Mouse (Mus musculus): ENCODE measurements around the gene Gm28035.

- no peak for TF ChIP-seq POLR2A (IDR thresholded peaks at IDR 0.05; ENCODE audit: insufficient read length, low read depth)
- TF ChIP-seq TCF12 (IDR thresholded peaks at IDR 0.05; ENCODE audit: insufficient read depth, poor library complexity, severe bottlenecking): no peak
- no peak for TF ChIP-seq E2F4 (IDR thresholded peaks at IDR 0.05; ENCODE audit: insufficient read depth)
- TF ChIP-seq TCF3 (IDR thresholded peaks at IDR 0.05; ENCODE audit: insufficient read length, low read depth): no peak
These were observed 42.8 kb downstream of the Gm28035 start for GRCm38 (mm10) chr2:30283193-30283592.
